Mouse (Mus musculus) hindbrain, embryonic 14.5 days (tissue): ENCODE data around the gene Phlda1. TPM values are rescaled to one million over a fixed set of nuclear protein-coding genes. Genes with fewer than 3 reads are reported as not detected.
A peak's percentile ranks its signal among the peaks of the same experiment; 100 is the strongest.

Source experiments
- ATAC-seq: fragments of 200-750 bp; cut with Nextera tagmentation; 2 replicates; pipeline ENCODE4 v1.8.0; 2017; ENCODE audit warnings: moderate number of reproducible peaks, mild to moderate bottlenecking, moderate TSS enrichment, moderate library complexity; ENCODE audit not compliant: low FRiP score
- DNase-seq: peaks from one replicate; pipeline ENCODE4 v3.0.0-alpha.2; 2015; ENCODE audit warnings: low spot score
- H3K27ac ChIP-seq: fragments of 300-500 bp; sonication (generic); 2 replicates; pipeline ENCODE4 v1.5.1; 2014; ENCODE audit warnings: mild to moderate bottlenecking, moderate library complexity
- H3K27me3 ChIP-seq: fragments of 300-500 bp; sonication (generic); 2 replicates; pipeline ENCODE4 v1.6.1; 2014; ENCODE audit warnings: mild to moderate bottlenecking, low read length, mixed read lengths; ENCODE audit not compliant: control insufficient read depth, insufficient read depth
- H3K36me3 ChIP-seq: fragments of 300-500 bp; sonication (generic); replicated peaks from 2 replicates; pipeline ENCODE4 v1.6.1; 2014; ENCODE audit not compliant: control insufficient read depth, insufficient read depth
- H3K4me1 ChIP-seq: fragments of 300-500 bp; sonication (generic); replicated peaks from 2 replicates; pipeline ENCODE4 v1.6.1; 2014; ENCODE audit warnings: antibody characterized with exemption, low read length, mixed read lengths; ENCODE audit not compliant: control insufficient read depth, insufficient read depth
- H3K4me2 ChIP-seq: fragments of 300-500 bp; sonication (generic); replicated peaks from 2 replicates; pipeline ENCODE4 v1.6.1; 2014; ENCODE audit warnings: mild to moderate bottlenecking, moderate library complexity
- H3K4me3 ChIP-seq: fragments of 300-500 bp; sonication (generic); replicated peaks from 2 replicates; pipeline ENCODE4 v1.5.1; 2014; ENCODE audit warnings: mild to moderate bottlenecking, low read length
- H3K9ac ChIP-seq: fragments of 300-500 bp; sonication (generic); 2 replicates; pipeline ENCODE4 v1.6.1; 2014
- H3K9me3 ChIP-seq: fragments of 300-500 bp; sonication (generic); 2 replicates; pipeline ENCODE4 v1.6.1; 2016; ENCODE audit warnings: low read length; ENCODE audit not compliant: control insufficient read depth
- WGBS: fragments of 180-500 bp; shearing (Covaris S2); extraction: QIAGEN DNeasy Blood & Tissue Kit; methylation state at CpG from one replicate; pipeline ENCODE4 v1.1.7; 2014; 5-methylcytosine and 5-hydroxymethylcytosine counted together
- polyA plus RNA-seq: library from polyadenylated mRNA; unstranded; fragments of >200 nt; fragmentation: Nextera tagmentation; extraction: Ambion mirVana; gene quantifications from 2 replicates; pipeline ENCODE4 v1.2.1, GENCODE M21; 2014

Phlda1 gene
- polyA plus RNA-seq = 57.7 and 66.6 TPM in 2 replicates

DNA sequence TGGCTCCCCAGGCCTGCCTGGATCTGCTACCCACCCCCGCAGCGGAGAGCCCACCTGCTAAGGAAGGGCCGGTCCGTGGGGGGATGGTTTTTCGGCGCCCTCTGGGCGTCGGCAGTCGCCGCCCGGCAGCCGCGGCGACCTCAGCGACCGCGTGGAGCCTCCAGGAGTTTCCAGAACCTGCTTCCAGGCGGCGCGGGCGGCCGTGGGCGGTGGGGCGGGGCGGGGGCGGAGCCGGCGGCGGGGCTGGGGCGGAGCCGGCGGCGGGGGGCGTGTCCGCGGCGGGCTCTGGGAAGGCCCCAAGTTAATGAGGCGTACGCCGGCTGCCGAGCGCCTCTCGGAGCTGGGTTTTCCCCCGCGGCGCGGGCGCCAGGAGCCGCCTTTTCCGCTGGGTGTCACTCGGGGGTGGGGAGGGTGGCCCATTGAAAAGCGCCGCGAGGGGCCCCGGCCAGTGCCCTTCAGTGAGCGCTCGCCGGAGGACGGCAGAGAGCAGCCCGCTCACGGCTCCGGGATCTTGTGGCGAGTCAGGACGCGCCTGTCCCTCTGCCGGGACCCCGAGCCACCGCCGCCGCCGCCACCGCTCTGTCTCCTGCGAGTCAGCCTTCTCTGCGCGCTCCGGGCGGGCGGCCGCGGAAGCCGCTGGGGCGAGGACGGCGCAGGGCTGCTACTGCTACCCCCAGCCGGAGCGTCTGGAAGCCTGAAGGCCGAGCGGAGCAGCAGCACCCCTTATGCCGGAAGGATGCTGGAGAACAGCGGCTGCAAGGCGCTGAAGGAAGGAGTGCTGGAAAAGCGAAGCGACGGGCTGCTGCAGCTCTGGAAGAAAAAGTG lies at the start of gene Phlda1:
TSS of gene Phlda1 (plus strand) at position 186 of the 825 bp plus-strand sequence.
- under 1% methylated on average over 88 of the region's 94 CpGs for WGBS
- H3K4me3 ChIP-seq = peak within 1 kb of the TSS; percentile 81
- peak within 1 kb of the TSS; percentile 95 for H3K9ac ChIP-seq
- DNase-seq = peak; percentile 86
- H3K27me3 ChIP-seq = no peaks in the 10 kb centered on the region
- H3K36me3 ChIP-seq = no peaks in the 10 kb centered on the region
- H3K4me1 ChIP-seq = peaks cover 12% of the 10 kb centered on the region
- ATAC-seq = peak; percentile 90
- H3K27ac ChIP-seq = peak within 1 kb of the TSS; percentile 91
- no peaks in the 10 kb centered on the region for H3K9me3 ChIP-seq
- peak within 1 kb of the TSS; percentile 64 for H3K4me2 ChIP-seq

DNA sequence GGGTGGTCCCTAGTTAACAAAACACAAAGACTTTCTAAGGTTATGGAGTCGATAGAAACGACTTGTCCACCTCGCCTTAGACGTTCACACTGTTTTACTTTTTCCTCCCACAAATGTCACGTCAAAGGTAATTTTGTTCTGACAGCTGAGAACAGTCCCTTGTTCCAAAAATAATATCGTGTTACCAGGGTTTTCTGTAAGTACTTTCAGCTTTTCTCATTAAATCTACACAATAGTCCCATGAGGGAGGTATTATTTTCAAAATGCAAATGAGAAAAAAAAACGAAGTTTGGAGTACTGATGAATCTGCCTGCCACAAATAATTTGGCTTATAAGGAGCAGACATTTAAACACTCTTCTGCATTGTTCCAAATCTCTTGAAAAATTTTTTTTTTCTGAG lies 48.0 kb upstream of the Phlda1 start:
- WGBS = 68% methylated on average over 7 of the region's 7 CpGs
- Histone ChIP-seq H3K4me1 (no peaks in the 10 kb centered on the region), H3K9me3 (no peaks in the 10 kb centered on the region), H3K4me3 (no peak overlapping the region), H3K9ac (no peak overlapping the region), H3K36me3 (no peaks in the 10 kb centered on the region), H3K27ac (no peak overlapping the region), H3K27me3 (no peaks in the 10 kb centered on the region), H3K4me2 (no peak overlapping the region)
- no peak for DNase-seq
- no peak for ATAC-seq

DNA sequence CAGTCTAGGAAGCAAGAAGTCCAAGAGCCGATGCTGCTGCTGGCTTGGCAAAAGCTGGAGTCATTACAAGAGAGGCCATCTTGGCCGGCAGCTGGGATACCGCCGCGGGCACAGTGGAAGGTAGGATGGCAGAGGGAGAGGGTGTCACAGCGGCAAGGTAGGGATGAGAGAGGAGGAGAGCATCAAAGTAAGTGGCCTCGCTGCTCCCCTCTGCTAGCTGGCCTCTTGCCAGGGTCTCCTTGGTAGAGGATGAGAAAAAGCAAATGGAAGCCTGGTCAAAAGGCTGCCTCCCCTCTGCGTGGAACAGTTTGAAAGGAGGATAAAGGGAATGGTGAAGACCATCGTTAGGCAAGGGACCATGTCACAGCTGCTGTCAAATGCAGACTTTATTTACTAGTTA lies 47.0 kb upstream of the Phlda1 start:
- WGBS = 58% methylated on average over 9 of the region's 9 CpGs
- no peak for DNase-seq
- Histone ChIP-seq H3K27me3 (no peaks in the 10 kb centered on the region), H3K9me3 (no peaks in the 10 kb centered on the region), H3K27ac (no peak overlapping the region), H3K4me1 (no peaks in the 10 kb centered on the region), H3K36me3 (no peaks in the 10 kb centered on the region), H3K4me3 (no peak overlapping the region), H3K4me2 (no peak overlapping the region), H3K9ac (no peak overlapping the region)
- no peak for ATAC-seq

DNA sequence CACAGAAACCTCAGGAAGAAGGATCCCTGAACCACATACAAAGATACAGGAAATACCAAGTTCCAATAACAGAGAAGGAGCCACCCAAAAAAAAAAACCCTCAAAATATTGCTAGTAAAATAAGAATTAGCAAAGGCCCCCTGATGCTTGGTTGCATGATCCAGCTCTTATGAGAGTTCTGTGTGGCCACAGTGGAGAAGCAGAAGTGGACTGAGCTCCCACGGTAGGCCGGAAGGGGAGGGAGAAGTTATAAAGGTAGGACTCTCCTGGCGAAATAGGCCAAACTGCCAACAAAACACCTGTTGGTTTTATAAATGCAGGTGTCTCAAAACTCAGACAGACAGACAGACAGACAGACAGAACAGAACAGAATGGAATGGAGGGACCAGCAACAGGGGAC lies 46.2 kb upstream of the Phlda1 start:
- DNase-seq = no peak
- 87% methylated on average over 3 of the region's 3 CpGs for WGBS
- no peaks in the 10 kb centered on the region for H3K27me3 ChIP-seq
- no peak overlapping the region for H3K4me3 ChIP-seq
- no peak overlapping the region for H3K27ac ChIP-seq
- no peaks in the 10 kb centered on the region for H3K36me3 ChIP-seq
- ATAC-seq = no peak
- no peaks in the 10 kb centered on the region for H3K4me1 ChIP-seq
- 0 out of 2 replicates have a peak, but pooled peaks cover 5% of the 10 kb centered on the region for H3K9me3 ChIP-seq
- no peak overlapping the region for H3K4me2 ChIP-seq
- H3K9ac ChIP-seq = no peak overlapping the region

DNA sequence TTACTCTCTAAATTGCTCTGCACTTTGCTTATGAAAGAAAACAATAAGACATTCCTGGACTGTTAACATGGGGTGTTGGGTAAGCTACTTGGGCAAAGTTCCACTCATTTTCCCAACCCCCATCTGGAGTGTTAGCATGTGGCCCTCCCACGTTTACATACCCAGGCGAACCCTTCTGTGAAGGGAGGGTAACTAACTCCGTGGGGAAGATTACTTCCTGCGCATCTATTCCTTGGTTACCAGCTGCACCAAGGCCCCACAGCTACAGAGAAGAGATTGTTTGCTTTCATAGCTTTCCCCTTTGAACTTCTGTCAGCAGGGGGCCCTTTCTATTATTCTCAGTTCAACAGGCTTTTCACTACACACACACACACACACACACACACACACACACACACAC lies 45.7 kb upstream of the Phlda1 start:
- Histone ChIP-seq H3K9ac (no peak overlapping the region), H3K27ac (no peak overlapping the region), H3K36me3 (no peaks in the 10 kb centered on the region), H3K9me3 (0 out of 2 replicates have a peak, but pooled peaks cover 5% of the 10 kb centered on the region), H3K4me1 (no peaks in the 10 kb centered on the region), H3K27me3 (no peaks in the 10 kb centered on the region), H3K4me2 (no peak overlapping the region), H3K4me3 (no peak overlapping the region)
- peak; percentile 26 for DNase-seq
- no peak for ATAC-seq
- WGBS = 8% methylated on average over 4 of the region's 4 CpGs

DNA sequence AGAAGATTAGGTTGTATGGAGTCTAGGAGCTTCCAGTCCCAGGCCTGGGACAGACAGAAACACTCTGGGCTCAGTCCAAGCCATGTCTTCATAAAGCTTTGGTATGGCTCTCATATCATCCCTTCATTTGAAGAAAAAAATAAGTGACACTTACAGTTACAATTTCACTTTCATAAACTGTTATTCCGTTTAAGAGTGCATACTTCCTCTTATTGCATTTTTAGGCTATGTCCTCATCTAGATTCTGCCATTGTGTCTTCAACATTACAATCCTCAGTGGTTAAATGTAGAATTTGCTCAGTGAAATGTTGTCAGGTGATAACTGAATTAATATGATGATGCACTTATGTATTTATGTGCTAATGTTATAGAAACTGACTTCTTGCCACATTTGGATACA lies 41.3 kb upstream of the Phlda1 start:
- WGBS = 93% methylated on average over 1 of the region's 1 CpGs
- DNase-seq = no peak
- Histone ChIP-seq H3K27ac (no peak overlapping the region), H3K9ac (no peak overlapping the region), H3K9me3 (0 out of 2 replicates have a peak, but pooled peaks cover 5% of the 10 kb centered on the region), H3K27me3 (no peaks in the 10 kb centered on the region), H3K4me3 (no peak overlapping the region), H3K4me1 (no peaks in the 10 kb centered on the region), H3K36me3 (no peaks in the 10 kb centered on the region), H3K4me2 (no peak overlapping the region)
- no peak for ATAC-seq

DNA sequence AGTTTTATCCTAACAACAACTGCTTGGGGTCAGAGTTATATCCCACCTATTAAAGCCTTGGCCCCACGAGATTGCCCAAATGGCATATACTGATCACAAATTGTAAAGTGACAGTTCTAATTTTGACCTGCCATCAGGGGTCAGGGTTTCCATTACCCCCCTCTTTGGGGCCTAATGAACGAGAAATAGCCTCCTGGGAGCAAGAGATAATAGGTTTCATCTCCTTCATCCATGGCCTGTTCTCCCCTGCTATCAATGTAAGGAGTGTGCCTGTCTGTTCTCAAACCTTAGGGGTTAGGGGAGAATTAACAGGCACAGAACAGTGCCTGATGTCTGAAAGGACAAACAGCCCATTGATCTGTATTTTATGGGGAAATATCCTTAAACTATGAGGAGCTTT lies 40.7 kb upstream of the Phlda1 start:
- H3K4me2 ChIP-seq = no peak overlapping the region
- no peaks in the 10 kb centered on the region for H3K4me1 ChIP-seq
- no peaks in the 10 kb centered on the region for H3K27me3 ChIP-seq
- no peak for ATAC-seq
- H3K36me3 ChIP-seq = no peaks in the 10 kb centered on the region
- H3K9ac ChIP-seq = no peak overlapping the region
- no peak overlapping the region for H3K27ac ChIP-seq
- WGBS = 48% methylated on average over 2 of the region's 2 CpGs
- no peak for DNase-seq
- H3K9me3 ChIP-seq = 0 out of 2 replicates have a peak, but pooled peaks cover 5% of the 10 kb centered on the region
- no peak overlapping the region for H3K4me3 ChIP-seq

DNA sequence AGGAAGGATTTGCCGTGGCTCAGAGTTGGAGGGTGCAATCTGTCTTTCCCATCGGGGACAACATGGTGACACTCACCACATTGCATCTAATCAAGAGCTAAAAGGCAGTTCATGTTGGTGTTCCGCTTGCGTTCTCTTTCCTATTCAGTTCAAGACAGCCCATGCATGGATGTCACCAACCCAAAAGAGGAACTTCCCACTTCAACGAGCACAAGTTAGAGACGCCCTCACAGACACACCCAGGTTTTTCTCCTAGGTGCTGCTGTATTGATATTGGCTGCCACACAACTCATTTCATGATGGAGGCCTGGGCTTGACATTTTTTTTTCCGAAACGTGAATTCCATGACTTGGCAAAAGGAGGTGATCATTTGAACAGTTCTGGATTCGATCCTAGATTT lies 34.9 kb upstream of the Phlda1 start:
- no peaks in the 10 kb centered on the region for H3K27me3 ChIP-seq
- H3K9me3 ChIP-seq = no peaks in the 10 kb centered on the region
- H3K27ac ChIP-seq = no peak overlapping the region
- H3K36me3 ChIP-seq = no peaks in the 10 kb centered on the region
- no peak for ATAC-seq
- no peak overlapping the region for H3K4me2 ChIP-seq
- DNase-seq = no peak
- WGBS = 73% methylated on average over 9 of the region's 9 CpGs
- peaks cover 29% of the 10 kb centered on the region for H3K4me1 ChIP-seq
- no peak overlapping the region for H3K9ac ChIP-seq
- no peak overlapping the region for H3K4me3 ChIP-seq

DNA sequence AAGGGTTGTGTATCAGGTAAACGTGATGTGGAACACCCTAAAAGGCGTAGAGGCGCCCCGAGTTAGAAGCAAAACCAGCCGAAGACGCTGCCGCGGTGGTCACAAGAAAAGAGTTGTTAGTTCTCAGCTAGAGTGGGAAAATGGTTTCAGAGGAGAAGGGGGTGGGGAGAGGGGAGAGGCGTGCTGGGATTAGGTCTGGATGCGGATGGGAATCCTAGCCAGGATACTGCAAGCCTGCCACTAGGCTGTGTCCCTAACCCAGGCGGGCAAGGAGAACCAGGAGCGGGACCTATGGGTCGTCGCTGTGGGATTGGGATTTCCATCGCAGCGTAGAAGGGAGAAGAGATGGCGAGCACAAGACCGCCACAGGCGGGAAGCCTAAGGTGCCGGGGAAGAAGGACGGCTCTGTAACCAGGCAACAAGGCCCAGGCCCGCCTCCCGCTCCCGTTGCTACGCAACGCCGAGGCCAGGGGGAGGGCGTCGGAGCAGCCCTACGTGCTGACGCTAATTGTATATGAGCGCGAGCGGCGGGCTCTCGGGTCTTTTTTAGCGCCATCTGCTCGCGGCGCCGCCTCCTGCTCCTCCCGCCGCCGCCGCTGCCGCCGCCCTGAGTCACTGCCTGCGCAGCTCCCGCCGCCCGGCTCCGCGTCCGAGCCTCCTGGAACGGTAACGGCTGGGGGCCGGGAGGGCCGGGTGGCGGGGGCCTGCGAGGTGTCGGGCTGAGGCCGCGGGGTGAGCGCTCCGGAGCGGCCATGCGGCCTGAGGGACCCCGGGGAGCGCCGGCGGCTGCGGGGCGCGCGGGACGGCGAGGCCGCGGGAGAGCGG lies 33.2 kb upstream of the Phlda1 start, which contains the start of gene Nap1l1:
TSS of gene Nap1l1 (plus strand) at position 538 of the 825 bp plus-strand sequence.
- ATAC-seq = peak; percentile 99
- H3K27ac ChIP-seq = peak within 1 kb of the TSS; percentile 97
- H3K9me3 ChIP-seq = no peaks in the 10 kb centered on the region

More for the DNA sequence above, 33.2 kb upstream of the Phlda1 start, which contains the start of gene Nap1l1:
- Histone ChIP-seq H3K9ac (peak within 1 kb of the TSS; percentile 93), H3K36me3 (no peaks in the 10 kb centered on the region), H3K4me1 (peaks cover 42% of the 10 kb centered on the region), H3K4me3 (peak within 1 kb of the TSS; percentile 92), H3K27me3 (no peaks in the 10 kb centered on the region), H3K4me2 (peak within 1 kb of the TSS; percentile 80)
- DNase-seq = peak; percentile 99
- under 1% methylated on average over 74 of the region's 80 CpGs for WGBS
